Mouse (Mus musculus) right cerebral cortex, adult 2 months (tissue): Measurements from ENCODE around the gene Unc93a2.
"Not testable (repeated sequence)": the region's sequence is repeated elsewhere in the genome, so short reads cannot be mapped to it uniquely, and the experiment has no call there.

Source experiments
- DNase-seq, 2 experiments: peaks; one replicate each; pipeline ENCODE4 v3.0.0; 2021 to 2022; ENCODE audit warnings: low spot score in 2 of 2

Gene Unc93a2

GRCm38 (mm10) chr17:7385364-7385763 is at the start of gene Unc93a2:
Unc93a2 (minus strand) TSS chr17:7385464.
- DNase-seq: not testable (repeated sequence)

- DNase-seq: not testable (repeated sequence)
These were observed 48.9 kb upstream of the Unc93a2 start for GRCm38 (mm10) chr17:7434121-7434520.

- DNase-seq: not testable (repeated sequence)
These were observed 45.0 kb upstream of the Unc93a2 start for GRCm38 (mm10) chr17:7430210-7430631.

- peak in 1 of 2 experiments; percentile 22 for DNase-seq
These were observed 35.1 kb upstream of the Unc93a2 start for GRCm38 (mm10) chr17:7420191-7420973.

GRCm38 (mm10) chr17:7414601-7415310 is 29.5 kb upstream of the Unc93a2 start:
- not testable (repeated sequence) for DNase-seq

GRCm38 (mm10) chr17:7413336-7413735 is 28.1 kb upstream of the Unc93a2 start:
- DNase-seq: not testable (repeated sequence)

- not testable (repeated sequence) for DNase-seq
These were observed 14.5 kb upstream of the Unc93a2 start for GRCm38 (mm10) chr17:7399770-7400169.

- DNase-seq: not testable (repeated sequence)
These were observed 13.1 kb upstream of the Unc93a2 start for GRCm38 (mm10) chr17:7398198-7398847.

GRCm38 (mm10) chr17:7397079-7397478 is 11.8 kb upstream of the Unc93a2 start:
- DNase-seq: not testable (repeated sequence)

- not testable (repeated sequence) for DNase-seq
These were observed 11.0 kb upstream of the Unc93a2 start for GRCm38 (mm10) chr17:7396288-7396687.

- DNase-seq: not testable (repeated sequence)
These were observed 10.4 kb upstream of the Unc93a2 start for GRCm38 (mm10) chr17:7395671-7396070.

- not testable (repeated sequence) for DNase-seq
These were observed 9.9 kb upstream of the Unc93a2 start for GRCm38 (mm10) chr17:7395116-7395515.

- not testable (repeated sequence) for DNase-seq
These were observed 4.6 kb upstream of the Unc93a2 start for GRCm38 (mm10) chr17:7389898-7390297.

GRCm38 (mm10) chr17:7388958-7389356 is 3.7 kb upstream of the Unc93a2 start:
- DNase-seq: not testable (repeated sequence)

- not testable (repeated sequence) for DNase-seq
These were observed 3.2 kb upstream of the Unc93a2 start for GRCm38 (mm10) chr17:7388341-7388957.

- not testable (repeated sequence) for DNase-seq
These were observed 752 bp upstream of the Unc93a2 start for GRCm38 (mm10) chr17:7386016-7386415.

GRCm38 (mm10) chr17:7383167-7384143 is 1.8 kb downstream of the Unc93a2 start:
- DNase-seq: not testable (repeated sequence)

GRCm38 (mm10) chr17:7382711-7383110 is 2.6 kb downstream of the Unc93a2 start:
- DNase-seq: not testable (repeated sequence)

GRCm38 (mm10) chr17:7377907-7378306 is 7.4 kb downstream of the Unc93a2 start:
- not testable (repeated sequence) for DNase-seq

GRCm38 (mm10) chr17:7376951-7377700 is 8.1 kb downstream of the Unc93a2 start:
- DNase-seq: not testable (repeated sequence)
